Mouse (Mus musculus): ENCODE results near the gene Rtl8c. TPM values are rescaled to one million over a fixed set of nuclear protein-coding genes. Genes with fewer than 3 reads are reported as not detected.
"Not testable (repeated sequence)": the region's sequence is repeated elsewhere in the genome, so short reads cannot be mapped to it uniquely, and the experiment has no call there.

Gene Rtl8c
- polyA plus RNA-seq, 1 experiment from 2014 or later = 98.0 TPM

DNA sequence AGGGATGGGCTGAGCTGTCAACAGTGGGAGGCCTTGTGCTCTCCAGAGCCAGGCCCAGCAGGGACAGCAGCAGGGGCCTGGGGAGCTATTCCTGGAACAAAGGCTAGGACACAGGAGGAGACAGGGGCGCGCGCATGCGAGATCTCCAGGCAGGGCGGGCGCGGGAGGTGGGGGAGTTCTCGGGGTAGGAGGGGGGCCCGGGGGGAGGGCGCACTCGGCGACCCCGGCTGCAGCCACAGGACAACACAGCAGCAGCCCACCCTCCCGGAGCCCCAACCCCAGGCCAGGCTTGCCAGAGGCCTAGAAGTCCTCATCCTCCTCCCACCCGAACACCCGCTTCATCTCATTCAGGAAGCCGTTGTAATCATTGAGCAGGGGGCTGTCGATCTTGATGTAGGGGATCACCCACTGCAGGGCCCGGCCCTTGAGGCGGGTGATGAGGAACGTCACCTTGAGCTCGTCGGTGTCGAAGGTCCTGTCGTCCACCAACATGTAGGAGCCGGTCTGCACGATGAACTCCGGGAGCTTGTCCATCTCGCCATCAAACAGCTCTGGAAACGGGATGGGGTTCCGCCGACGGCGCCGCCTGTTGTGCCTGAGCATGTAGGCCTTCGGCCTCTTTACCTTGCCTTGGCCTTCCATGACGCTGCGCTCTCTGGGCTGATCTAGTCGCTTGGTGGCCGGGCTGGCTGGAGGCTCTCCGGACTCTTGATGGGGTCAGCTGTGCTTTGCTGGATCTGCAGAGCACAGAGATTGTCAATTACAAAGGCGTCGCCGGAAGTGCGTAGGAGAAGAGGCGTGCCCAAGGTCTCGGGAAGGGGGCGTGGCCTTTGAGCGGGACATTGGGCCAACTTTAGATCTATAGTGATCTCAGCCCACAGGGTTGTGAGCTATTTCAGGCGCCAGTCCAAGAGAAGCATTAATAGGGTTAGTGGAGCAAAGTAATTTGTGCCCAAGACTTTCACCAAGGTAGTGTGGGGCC is 35.4 kb downstream of the Rtl8c start, which contains the start of gene Rtl8a:
Gene Rtl8a, minus strand, starts transcription at position 703 of the 982 bp plus-strand sequence.
- not testable (repeated sequence) for H3K27ac ChIP-seq; H3K9me3 ChIP-seq (replicated peaks); H3K36me3 ChIP-seq; H3K4me1 ChIP-seq; H3K27me3 ChIP-seq
- ATAC-seq (ENCODE audit: low FRiP score) = peak; percentile 94
- Histone ChIP-seq H3K9ac (peak within 1 kb of the TSS; percentile 18; the same call in 1 of the 2 replicates), H3K4me2 (replicated peaks) (peak within 1 kb of the TSS; percentile 44), H3K4me3 (peak within 1 kb of the TSS; percentile 28)
- 26% methylated on average over 12 of the region's 50 CpGs for WGBS

DNA sequence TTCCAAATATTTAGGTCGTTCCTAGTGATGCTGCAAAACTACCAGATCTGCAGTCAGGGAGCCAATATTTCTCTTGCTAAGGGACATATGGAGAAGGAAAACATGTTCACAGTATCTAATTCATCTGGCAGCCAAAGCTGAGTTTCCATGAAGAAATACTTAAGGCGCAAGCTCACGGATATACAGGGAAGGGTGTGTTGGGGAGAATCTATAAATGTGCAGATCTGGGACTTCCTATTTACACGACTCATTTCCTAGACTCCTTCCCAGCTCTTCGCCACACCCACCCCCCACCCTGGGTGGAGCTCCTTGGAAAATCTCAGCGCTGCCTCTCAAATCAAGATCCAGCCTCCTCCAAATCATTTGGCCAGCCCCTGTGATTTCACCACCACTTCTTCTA is 38.1 kb downstream of the Rtl8c start:
- 86% methylated on average over 6 of the region's 6 CpGs for WGBS

DNA sequence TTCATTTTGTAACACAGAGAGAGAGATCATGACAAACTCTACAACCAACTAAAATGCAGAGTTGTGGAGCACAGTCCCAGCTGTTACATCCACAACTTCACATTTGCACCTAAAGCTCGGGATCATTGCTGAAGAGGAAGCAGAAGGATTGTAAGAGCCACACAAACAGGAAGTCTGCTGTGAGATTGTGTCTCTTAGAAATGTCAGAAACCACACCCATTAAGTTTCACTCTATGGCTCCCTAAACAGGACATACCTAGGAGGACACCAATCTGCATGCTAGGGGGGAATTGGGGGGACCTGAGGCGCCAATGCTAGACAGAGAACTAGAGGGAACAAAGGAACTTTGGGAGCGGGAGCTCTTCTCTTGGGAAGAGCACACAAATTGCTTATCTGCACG is 45.1 kb downstream of the Rtl8c start:
- not testable (repeated sequence) for H3K4me3 ChIP-seq; H3K27me3 ChIP-seq; H3K9ac ChIP-seq; H3K4me2 ChIP-seq (replicated peaks); ATAC-seq (ENCODE audit: low FRiP score); H3K9me3 ChIP-seq (replicated peaks); H3K36me3 ChIP-seq; H3K27ac ChIP-seq; H3K4me1 ChIP-seq
- 71% methylated on average over 4 of the region's 4 CpGs for WGBS

More for the DNA sequence above, 38.1 kb downstream of the Rtl8c start:
- no peak overlapping the region for H3K27ac ChIP-seq
- H3K9ac ChIP-seq = no peak overlapping the region
- no peaks in the 10 kb centered on the region for H3K4me1 ChIP-seq
- H3K27me3 ChIP-seq = no peaks in the 10 kb centered on the region
- no peak overlapping the region for H3K4me2 ChIP-seq (replicated peaks)
- H3K36me3 ChIP-seq = no peaks in the 10 kb centered on the region
- ATAC-seq (ENCODE audit: low FRiP score) = no peak
- no peaks in the 10 kb centered on the region for H3K9me3 ChIP-seq (replicated peaks)
- no peak overlapping the region for H3K4me3 ChIP-seq

Other genes starting within 250 kb of the Rtl8c start
- gene Mospd1, start 237.5 kb upstream of the Rtl8c start, polyA plus RNA-seq (2016; fragmentation: Nextera tagmentation; extraction: Ambion mirVana) = 52.8 and 59.2 TPM in 2 replicates
- not detected in 2 replicates for gene Etd, start 173.1 kb upstream of the Rtl8c start, polyA plus RNA-seq (2016; fragmentation: Nextera tagmentation; extraction: Ambion mirVana)
- not detected in 2 replicates for gene Gm14597, start 947 bp downstream of the Rtl8c start, polyA plus RNA-seq (2016; fragmentation: Nextera tagmentation; extraction: Ambion mirVana)
- 131 and 132 TPM in 2 replicates for gene Rtl8a, start 35.6 kb downstream of the Rtl8c start, polyA plus RNA-seq (2016; fragmentation: Nextera tagmentation; extraction: Ambion mirVana)
- 97.0 and 107 TPM in 2 replicates for gene Rtl8b, start 62.4 kb downstream of the Rtl8c start, polyA plus RNA-seq (2016; fragmentation: Nextera tagmentation; extraction: Ambion mirVana)
- gene 4930502E18Rik, start 116.8 kb downstream of the Rtl8c start, polyA plus RNA-seq (2016; fragmentation: Nextera tagmentation; extraction: Ambion mirVana) = 0.19 and 0.33 TPM in 2 replicates
- gene 1700013H16Rik, start 149.8 kb downstream of the Rtl8c start, polyA plus RNA-seq (2016; fragmentation: Nextera tagmentation; extraction: Ambion mirVana) = not detected in 2 replicates
- not detected in 2 replicates for gene Zfp36l3, start 168.4 kb downstream of the Rtl8c start, polyA plus RNA-seq (2016; fragmentation: Nextera tagmentation; extraction: Ambion mirVana)
- 1.7 and 3.1 TPM in 2 replicates for gene Xlr, start 189.7 kb downstream of the Rtl8c start, polyA plus RNA-seq (2016; fragmentation: Nextera tagmentation; extraction: Ambion mirVana)

Data from hindbrain, embryonic 12.5 days (tissue).